Mouse (Mus musculus): Measurements from ENCODE around the gene Cuedc1.

DNA sequence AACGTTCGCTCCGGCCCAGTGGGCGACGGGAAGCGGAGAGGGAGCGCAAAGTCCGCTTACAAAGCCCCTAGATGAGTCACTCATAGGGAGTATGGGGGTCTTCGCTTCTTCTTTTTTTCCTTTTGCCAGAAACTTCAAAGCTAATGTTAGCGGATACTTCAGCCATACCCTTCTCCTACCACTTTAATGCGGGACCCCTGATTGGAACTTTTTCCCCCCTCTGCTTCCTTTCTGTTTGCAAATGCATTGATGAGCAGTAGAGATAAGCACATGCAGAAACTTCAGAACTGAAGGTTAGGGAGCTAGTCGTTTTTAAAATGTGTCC, 28.6 kb upstream of the Cuedc1 start:
- TF ChIP-seq GATA1 (IDR thresholded peaks at IDR 0.05; ENCODE audit: borderline replicate concordance, low read length) (no peak), FLI1 (IDR thresholded peaks at IDR 0.05; ENCODE audit: low read length) (no peak)
